Mouse (Mus musculus): ENCODE measurements around the gene Kif19a. TPM values are rescaled to one million over a fixed set of nuclear protein-coding genes. Genes with fewer than 3 reads are reported as not detected.

Gene Kif19a
- polyA plus RNA-seq, 1 experiment from 2014 or later = 0.29 TPM

- peak; percentile 82 for DNase-seq
- WGBS = 4% methylated on average over 24 of the region's 24 CpGs
- TF ChIP-seq CTCF (IDR thresholded peaks at IDR 0.05; ENCODE audit: low read depth) = no peak
- ATAC-seq (ENCODE audit: insufficient read depth) = peak; percentile 95
- H3K36me3 ChIP-seq (ENCODE audit: insufficient read depth) = no peaks in the 10 kb centered on the region
- peak overlapping the region; percentile 80 for H3K4me2 ChIP-seq
- H3K4me1 ChIP-seq (ENCODE audit: insufficient read depth) = peaks cover 25% of the 10 kb centered on the region
- H3K27ac ChIP-seq (ENCODE audit: low read depth) = peak overlapping the region; percentile 97
- peak overlapping the region; percentile 32 for H3K4me3 ChIP-seq (ENCODE audit: low read depth, low read length)
- H3K27me3 ChIP-seq (ENCODE audit: insufficient read depth, low read length) = no peaks in the 10 kb centered on the region
- H3K9ac ChIP-seq = peak overlapping the region; percentile 58
- no peaks in the 10 kb centered on the region for H3K9me3 ChIP-seq (ENCODE audit: low read depth, low read length)
Measured at GRCm38 (mm10) chr11:114829499-114830432, 64.6 kb downstream of the Kif19a start.

- Histone ChIP-seq H3K9me3 (ENCODE audit: low read depth, low read length) (no peaks in the 10 kb centered on the region), H3K9ac (peak overlapping the region; percentile 35)
Measured at GRCm38 (mm10) chr11:114830433-114830773, 65.2 kb downstream of the Kif19a start.

DNA sequence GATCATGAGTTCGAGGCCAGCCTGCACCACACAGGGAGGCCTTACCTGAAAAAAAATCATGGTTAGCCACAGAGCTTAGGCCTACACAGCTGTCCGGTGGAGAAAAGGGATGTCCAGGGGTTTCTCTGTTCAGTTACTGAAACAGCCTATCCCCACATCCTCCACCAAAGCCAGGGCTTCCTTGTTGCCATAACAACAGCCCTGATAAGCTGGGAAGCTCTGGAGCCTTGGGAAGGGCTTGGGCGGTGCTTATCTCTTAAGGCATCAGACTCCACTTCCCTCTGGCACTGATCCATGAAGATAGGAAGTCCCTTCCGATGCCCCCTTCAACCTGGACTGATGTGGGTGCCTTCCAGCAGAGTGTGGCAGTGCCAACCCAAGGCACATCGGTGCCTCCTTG lies 68.0 kb downstream of the Kif19a start:
- TF ChIP-seq CTCF (IDR thresholded peaks at IDR 0.05; ENCODE audit: low read depth) = no peak
- Histone ChIP-seq H3K36me3 (ENCODE audit: insufficient read depth) (no peaks in the 10 kb centered on the region), H3K9me3 (ENCODE audit: low read depth, low read length) (no peaks in the 10 kb centered on the region), H3K4me2 (no peak overlapping the region), H3K4me3 (ENCODE audit: low read depth, low read length) (no peak overlapping the region), H3K27ac (ENCODE audit: low read depth) (no peak overlapping the region), H3K4me1 (ENCODE audit: insufficient read depth) (peaks cover 22% of the 10 kb centered on the region), H3K9ac (no peak overlapping the region), H3K27me3 (ENCODE audit: insufficient read depth, low read length) (no peaks in the 10 kb centered on the region)
- ATAC-seq (ENCODE audit: insufficient read depth) (no peak), DNase-seq (peak; percentile 49)
- WGBS = 38% methylated on average over 5 of the region's 5 CpGs

More at GRCm38 (mm10) chr11:114830433-114830773, 65.2 kb downstream of the Kif19a start:
- 10% methylated on average over 8 of the region's 8 CpGs for WGBS
- H3K27me3 ChIP-seq (ENCODE audit: insufficient read depth, low read length) = no peaks in the 10 kb centered on the region
- DNase-seq (no peak), ATAC-seq (ENCODE audit: insufficient read depth) (peak; percentile 25; the same call in 1 of the 2 replicates)
- H3K4me3 ChIP-seq (ENCODE audit: low read depth, low read length) = peak overlapping the region; percentile 32; the same call in 1 of the 2 replicates
- H3K27ac ChIP-seq (ENCODE audit: low read depth) = peak overlapping the region; percentile 97
- no peaks in the 10 kb centered on the region for H3K36me3 ChIP-seq (ENCODE audit: insufficient read depth)
- H3K4me2 ChIP-seq = peak overlapping the region; percentile 80
- TF ChIP-seq CTCF (IDR thresholded peaks at IDR 0.05; ENCODE audit: low read depth) = no peak
- H3K4me1 ChIP-seq (ENCODE audit: insufficient read depth) = peaks cover 25% of the 10 kb centered on the region

Other genes with a start within 250 kb of the Kif19a start
- gene Rpl38, start 96.9 kb upstream of the Kif19a start, polyA plus RNA-seq (2014; fragmentation: Nextera tagmentation; extraction: Ambion mirVana) = 978 and 1,085 TPM in 2 replicates
- gene Ttyh2, start 90.0 kb upstream of the Kif19a start, polyA plus RNA-seq (2014; fragmentation: Nextera tagmentation; extraction: Ambion mirVana) = 12.1 and 13.1 TPM in 2 replicates
- 0.16 and 0.85 TPM in 2 replicates for gene Dnaic2, start 38.0 kb upstream of the Kif19a start, polyA plus RNA-seq (2014; fragmentation: Nextera tagmentation; extraction: Ambion mirVana)
- gene Btbd17, start 30.6 kb downstream of the Kif19a start, polyA plus RNA-seq (2014; fragmentation: Nextera tagmentation; extraction: Ambion mirVana) = 0.65 and 1.3 TPM in 2 replicates
- gene Gpr142, start 33.5 kb downstream of the Kif19a start, polyA plus RNA-seq (2014; fragmentation: Nextera tagmentation; extraction: Ambion mirVana) = 0.28 TPM in 1 of 2 replicates, not detected in the other
- gene Gprc5c, start 85.8 kb downstream of the Kif19a start, polyA plus RNA-seq (2014; fragmentation: Nextera tagmentation; extraction: Ambion mirVana) = 34.7 and 39.2 TPM in 2 replicates
- gene Cd300a, start 124.7 kb downstream of the Kif19a start, polyA plus RNA-seq (2014; fragmentation: Nextera tagmentation; extraction: Ambion mirVana) = 0.75 and 1.7 TPM in 2 replicates
- gene Cd300lb, start 169.0 kb downstream of the Kif19a start, polyA plus RNA-seq (2014; fragmentation: Nextera tagmentation; extraction: Ambion mirVana) = 0.36 and 0.43 TPM in 2 replicates
- not detected in 2 replicates for gene Cd300c, start 203.8 kb downstream of the Kif19a start, polyA plus RNA-seq (2014; fragmentation: Nextera tagmentation; extraction: Ambion mirVana)
- 0.11 and 0.29 TPM in 2 replicates for gene Cd300ld, start 224.5 kb downstream of the Kif19a start, polyA plus RNA-seq (2014; fragmentation: Nextera tagmentation; extraction: Ambion mirVana)
- gene Cd300c2, start 236.5 kb downstream of the Kif19a start, polyA plus RNA-seq (2014; fragmentation: Nextera tagmentation; extraction: Ambion mirVana) = 2.2 and 3.2 TPM in 2 replicates